Mouse (Mus musculus): ENCODE data around the gene Zfx. TPM values are rescaled to one million over a fixed set of nuclear protein-coding genes. Genes with fewer than 3 reads are reported as not detected.

Zfx gene
- total RNA-seq, 2 experiments from 2014 or later = 43.2 to 47.0 TPM

GRCm38 (mm10) chrX:94061246-94061645, 62.3 kb downstream of the Zfx start:
- no peak for DNase-seq (ENCODE audit: low spot score in 2 of 2)

- DNase-seq (ENCODE audit: low spot score in 2 of 2) = no peak
These were observed 62.8 kb downstream of the Zfx start for GRCm38 (mm10) chrX:94060751-94061150.

- no peak for DNase-seq (ENCODE audit: low spot score in 2 of 2)
These were observed 64.8 kb downstream of the Zfx start for GRCm38 (mm10) chrX:94058748-94059147.

- no peak for DNase-seq (ENCODE audit: low spot score in 2 of 2)
These were observed 74.5 kb downstream of the Zfx start for GRCm38 (mm10) chrX:94049048-94049447.

GRCm38 (mm10) chrX:94048048-94048447, 75.5 kb downstream of the Zfx start:
- no peak for DNase-seq (ENCODE audit: low spot score in 2 of 2)

GRCm38 (mm10) chrX:94047381-94047780, 76.1 kb downstream of the Zfx start:
- DNase-seq (ENCODE audit: low spot score in 2 of 2) = no peak

GRCm38 (mm10) chrX:94032937-94033336, 90.6 kb downstream of the Zfx start:
- DNase-seq (ENCODE audit: low spot score in 2 of 2) = peak in 1 of 2 experiments; percentile 3

- no peak for DNase-seq (ENCODE audit: low spot score in 2 of 2)
These were observed 93.4 kb downstream of the Zfx start for GRCm38 (mm10) chrX:94030081-94030480.

Other genes with a start within 250 kb of the Zfx start
- gene AU015836, start 155.0 kb downstream of the Zfx start, total RNA-seq (2021) = under 1 TPM in 1 of 2 experiments, not detected in 1; 0.48 TPM
- gene Eif2s3x, start 89.2 kb upstream of the Zfx start, total RNA-seq (2021) = 100 to 1,000 TPM; 124 to 178 TPM
- gene Klhl15, start 110.9 kb upstream of the Zfx start, total RNA-seq (2021) = 10 to 100 TPM; 24.6 to 25.7 TPM
- gene Fam90a1b, start 243.1 kb upstream of the Zfx start, total RNA-seq (2021) = not detected
- 10 to 100 TPM; 46.3 to 54.9 TPM for gene Apoo, start 243.4 kb upstream of the Zfx start, total RNA-seq (2021)

All from adrenal gland, postnatal 4 days (tissue).